Mouse (Mus musculus) lung, postnatal 14 days (tissue): Measurements from ENCODE around the gene Cat.

Experiments used
- DNase-seq: peaks from one replicate; pipeline ENCODE4 v3.0.0; 2021

Cat gene

DNA sequence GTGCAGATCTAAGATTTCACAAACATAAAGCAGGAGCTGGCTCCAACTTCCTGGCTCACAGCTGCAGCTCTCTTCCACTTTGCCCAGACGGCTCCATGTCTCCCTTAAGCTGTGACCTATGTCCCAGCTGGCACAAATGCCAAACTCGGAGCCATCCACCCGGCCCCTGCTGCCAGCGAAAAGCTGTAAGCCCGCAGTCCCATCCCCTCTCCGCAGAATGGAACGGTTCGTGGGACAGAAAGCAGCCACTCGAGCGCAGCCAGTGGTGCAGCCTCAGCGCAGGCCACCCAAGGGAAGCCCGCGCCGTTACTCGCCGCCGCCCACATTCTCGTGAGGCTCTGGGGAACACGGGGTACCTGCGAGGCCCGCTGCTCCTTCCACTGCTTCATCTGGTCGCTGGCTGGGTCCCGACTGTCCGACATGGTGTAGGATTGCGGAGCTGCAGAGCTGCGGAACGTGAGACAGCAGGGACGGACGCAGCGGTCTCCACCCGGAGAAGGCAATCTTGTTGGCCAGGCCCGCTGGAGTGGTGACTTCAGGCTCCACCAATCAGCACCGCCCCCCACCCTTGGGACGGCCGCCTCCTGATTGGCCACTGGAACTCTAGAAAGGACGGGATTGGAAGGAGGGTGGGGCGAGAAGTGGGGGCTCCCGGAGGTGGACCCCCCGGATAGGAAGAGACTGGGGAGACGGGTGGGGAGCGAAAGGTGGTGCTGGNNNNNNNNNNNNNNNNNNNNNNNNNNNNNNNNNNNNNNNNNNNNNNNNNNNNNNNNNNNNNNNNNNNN lies at the start of gene Cat:
Gene Cat, minus strand, starts transcription at position 544 of the 785 bp plus-strand sequence.
- peak; percentile 97 for DNase-seq

DNA sequence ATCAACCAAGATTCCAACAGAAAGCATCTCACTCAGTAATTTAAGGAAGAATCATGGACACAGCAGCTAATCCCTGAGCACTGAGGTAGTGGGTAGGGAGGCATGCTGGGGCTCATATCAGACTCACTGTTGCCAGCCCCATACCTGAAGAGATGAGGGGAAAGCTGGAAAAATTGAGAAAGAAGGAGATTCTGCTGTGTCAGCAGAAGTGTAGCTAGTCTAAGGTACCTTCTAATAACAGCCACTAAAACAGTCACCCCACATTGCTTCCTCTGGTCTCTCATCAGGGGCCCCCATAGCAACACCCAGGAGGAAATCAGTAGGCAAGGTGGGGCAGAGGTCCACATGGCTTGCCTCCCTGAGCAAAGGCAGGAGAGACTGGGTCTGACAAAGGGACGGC lies 40.6 kb upstream of the Cat start:
- no peak for DNase-seq

DNA sequence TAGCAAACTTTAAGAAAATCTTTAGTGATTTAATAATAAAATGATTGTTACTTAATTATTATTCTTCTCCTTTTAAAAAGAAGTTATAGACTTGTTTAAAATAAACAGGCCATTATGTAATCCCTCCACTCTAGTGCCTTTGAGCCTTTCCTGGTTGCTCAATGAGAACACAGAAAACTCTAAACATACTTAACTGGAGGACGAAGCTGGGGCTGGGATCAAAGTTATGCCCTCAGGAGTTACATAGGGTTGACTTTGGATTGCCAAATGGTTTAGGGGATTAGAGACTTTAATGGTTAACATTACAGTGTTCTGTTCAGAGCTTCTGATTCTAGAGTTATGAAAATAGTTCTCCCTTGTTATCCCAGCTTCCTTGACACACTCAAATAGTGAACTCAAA lies 31.5 kb upstream of the Cat start:
- DNase-seq: no peak

DNA sequence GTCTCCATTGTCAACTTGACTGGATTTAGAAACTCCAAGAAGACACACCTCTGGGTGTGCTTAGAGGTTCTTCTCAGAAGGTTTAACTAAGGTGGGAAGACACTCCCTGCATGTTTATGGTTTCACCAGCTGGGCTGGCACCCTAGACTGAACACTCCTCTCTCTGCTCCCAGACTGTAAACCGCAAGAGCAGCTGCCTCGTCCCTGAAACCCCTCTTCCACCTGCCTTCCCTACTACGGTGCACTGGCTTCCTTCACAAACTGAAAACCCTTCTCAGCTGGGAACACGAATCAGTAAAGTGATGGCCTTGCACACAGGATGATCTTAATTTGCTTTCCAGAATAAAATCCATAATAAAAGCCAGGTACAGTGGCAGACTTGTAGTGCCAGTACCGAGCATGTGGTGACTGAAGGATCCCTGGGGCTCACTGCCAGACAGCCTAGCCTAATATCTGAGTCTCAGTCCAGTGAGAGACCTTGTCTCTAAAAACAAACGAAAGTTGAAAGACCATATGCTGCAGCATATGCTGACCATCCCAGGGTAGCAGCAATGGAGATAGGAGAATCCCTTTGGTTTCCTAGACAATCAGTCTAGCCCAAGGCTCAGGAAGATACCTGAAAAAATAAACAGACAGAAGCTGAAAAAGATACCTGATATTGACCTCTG lies 30.7 kb upstream of the Cat start:
- DNase-seq: no peak

DNA sequence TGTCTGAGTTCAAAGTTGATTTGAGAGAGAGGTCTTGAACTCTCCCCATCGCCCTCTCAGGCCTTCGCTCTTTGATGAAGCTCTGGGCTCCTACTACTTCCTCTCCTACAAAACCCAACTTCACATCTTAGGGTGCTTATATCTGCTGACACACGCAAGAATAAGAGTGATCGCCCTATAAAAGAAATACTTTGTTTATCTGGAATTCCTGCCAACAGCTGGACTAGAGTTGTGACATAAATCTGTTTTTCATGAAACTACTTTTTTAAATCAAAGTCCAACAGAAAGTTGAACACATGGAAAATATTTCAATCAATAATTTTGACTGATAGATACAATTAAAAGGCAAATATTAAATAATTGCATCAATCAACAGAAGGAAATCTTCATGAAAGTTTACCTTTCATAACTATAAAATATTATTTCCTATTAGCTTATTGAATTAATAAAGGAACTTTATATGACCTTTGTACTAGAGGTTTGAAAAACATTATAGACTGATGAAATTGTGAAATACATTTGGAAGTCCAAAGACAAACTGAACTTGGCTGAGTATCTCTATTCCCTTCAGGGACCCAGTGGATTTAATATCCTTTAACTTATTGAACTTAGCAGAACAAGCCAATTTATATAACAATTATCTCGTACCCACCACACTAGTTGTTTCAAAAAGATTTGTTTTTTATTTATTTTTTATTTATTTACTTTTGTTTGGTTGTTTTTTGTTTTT lies 27.3 kb upstream of the Cat start:
- no peak for DNase-seq

DNA sequence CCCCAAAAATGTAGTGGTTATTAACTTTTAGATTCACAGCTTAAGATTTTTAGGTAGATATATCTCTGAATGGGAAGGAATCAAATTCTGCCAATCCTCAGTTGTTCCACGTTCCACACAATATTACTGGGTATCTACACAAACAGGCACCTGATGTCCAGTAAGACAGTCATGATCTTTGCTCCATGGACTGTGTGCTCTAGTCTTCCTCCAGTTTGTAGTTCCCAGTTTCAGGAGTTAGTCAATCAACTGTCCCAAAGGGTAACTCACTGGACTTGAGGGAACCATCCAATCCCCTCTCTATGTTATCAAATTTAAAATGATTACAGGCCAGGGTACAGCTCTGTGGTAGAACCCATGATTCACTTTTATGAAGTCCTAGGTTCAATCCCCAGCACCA lies 26.7 kb upstream of the Cat start:
- no peak for DNase-seq

DNA sequence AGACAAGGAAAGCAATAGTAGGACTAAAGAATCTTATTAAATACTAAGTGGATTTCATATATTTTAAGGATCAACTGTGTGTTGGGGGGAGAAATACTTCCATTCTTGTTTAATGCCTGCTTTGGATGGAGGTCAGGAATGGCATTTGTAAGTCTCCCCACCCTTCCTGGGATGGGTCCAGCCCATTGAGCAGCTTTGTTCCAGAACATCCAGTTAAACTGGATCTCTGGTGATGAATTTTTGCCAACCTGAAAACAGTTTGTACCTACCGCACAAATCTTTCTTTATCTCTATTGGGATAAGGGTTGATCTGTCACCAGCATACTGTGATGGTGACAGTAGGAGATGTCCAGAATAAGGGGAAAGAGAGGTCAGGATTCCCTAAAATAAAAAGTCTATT lies 26.1 kb upstream of the Cat start:
- no peak for DNase-seq

DNA sequence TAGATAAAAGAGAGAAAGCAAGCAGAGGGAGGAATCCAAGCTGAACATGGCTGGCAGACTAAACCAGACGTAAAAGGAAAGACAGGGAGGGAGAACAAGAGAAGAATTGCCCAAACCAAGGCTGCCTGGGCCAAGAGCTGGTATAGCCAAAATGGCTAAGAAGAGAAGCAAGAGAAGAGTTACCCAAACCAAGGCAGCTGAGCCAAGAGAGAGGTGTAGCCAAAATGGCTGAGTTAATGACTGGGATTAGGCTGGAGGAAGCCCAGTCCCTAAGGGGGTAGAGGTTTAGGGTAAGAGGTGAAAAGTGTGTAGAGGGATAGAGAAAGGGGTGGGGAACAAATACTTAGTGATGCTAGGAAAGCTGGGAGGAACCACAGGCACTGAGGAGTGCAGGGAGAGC lies 22.7 kb upstream of the Cat start:
- DNase-seq: no peak

DNA sequence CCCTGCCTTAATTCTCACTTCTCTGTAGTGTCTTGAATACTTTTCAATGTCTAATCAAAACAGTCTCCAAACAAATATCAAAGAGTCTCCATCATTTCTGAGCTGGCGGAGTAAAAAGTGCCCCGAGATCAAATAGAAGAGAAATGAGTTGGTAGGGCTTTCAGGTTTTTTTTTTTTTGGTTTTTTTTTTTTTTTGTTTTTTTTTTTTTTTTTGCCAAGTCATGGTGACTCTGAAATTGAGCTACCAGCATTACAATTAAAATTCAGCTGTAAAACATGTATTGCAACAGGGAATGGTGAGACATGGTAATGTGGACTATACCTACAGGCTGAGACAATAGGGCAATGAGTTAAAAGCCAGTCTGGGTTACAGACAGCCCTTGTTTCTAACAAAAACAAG lies 21.0 kb upstream of the Cat start:
- no peak for DNase-seq

DNA sequence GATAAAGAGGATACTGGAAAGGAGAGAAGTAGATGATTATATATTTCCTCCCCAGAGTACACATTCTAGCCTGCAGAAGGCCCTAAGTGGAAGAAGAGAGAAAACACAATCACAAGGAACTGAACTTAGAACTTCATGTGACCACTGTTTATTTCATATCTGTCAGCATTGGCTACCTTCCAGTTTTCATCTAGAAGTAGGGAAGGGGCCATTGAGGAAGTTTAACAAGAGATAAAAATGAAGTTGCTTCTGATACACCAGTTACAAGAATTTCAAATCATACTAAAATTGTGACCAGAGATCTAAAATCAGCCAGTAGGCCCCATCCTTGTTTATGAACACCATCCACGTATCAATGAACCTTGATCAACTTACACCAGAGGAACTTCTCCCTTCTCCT lies 19.5 kb upstream of the Cat start:
- DNase-seq: no peak

DNA sequence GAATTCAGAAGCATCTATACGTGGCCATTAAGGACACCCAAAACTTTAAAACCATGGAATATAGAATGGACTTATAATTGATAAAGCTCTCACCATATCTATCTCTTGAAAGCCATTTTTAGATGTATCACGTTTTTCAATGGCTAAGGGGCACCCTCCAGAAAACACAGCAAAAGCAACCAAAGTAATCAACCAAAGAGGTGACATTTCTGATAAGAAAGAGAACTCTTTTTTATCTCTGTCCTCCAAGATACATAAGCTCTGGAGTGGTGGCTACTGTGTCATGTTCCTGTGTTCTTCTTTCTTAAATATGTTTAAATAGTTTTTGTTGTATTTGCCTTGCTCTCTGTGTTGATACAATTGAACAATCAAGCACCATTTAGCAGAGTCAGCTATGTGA lies 15.8 kb upstream of the Cat start:
- no peak for DNase-seq

DNA sequence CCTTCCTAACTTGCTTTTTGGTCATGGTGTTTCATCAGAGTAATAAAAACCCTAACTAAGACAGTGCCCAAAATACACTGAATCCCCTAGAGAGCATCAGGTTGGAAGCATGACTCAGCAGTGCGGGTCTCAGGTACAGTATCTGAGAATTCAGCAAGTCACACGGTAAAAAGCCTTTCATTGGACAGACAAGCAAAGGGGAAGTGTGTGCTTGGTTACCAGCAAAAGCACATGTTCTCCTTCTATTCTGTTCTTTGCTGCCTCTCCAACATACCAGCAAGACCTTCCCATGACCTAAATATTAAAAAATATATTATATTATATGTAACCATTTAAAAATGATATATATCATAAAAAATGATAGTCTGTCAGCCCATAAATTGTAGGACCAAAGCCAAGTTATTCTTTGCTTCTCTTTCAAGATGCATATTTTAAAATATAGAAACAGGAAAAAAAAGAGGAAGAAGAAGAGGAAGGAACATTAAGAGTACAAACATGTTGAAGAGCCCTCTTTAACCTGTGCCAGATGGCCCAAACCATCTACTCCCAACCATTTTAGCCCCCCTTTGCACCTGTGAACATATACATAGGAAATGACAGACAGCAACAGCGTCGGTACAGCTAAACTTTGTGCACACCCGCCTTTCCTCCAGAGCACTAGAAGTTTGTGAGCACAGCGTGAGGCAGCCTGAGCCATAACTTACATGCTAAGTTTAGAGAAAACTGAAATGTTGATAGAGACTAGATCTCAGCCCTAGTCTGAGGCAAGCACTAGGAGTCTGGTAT lies 10.9 kb upstream of the Cat start:
- DNase-seq: no peak

DNA sequence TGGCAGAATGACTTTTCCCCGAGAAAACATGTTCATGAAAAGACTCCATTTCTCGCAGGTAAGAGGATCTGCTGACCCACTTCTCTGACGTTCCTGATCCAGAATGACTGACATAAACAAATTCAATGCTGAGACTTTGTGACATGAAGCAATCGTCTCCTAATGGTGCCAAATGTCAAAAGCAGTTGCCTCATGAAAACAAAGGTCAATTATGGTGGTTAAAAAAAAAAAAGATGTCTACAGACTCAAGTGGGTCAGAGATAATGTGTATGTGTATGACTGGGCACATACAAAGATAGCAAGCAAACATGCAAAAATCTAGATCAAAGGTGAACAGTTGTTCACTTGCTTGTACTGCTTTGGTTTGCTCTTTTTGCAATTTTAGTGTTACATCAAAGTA lies 8.9 kb upstream of the Cat start:
- no peak for DNase-seq

DNA sequence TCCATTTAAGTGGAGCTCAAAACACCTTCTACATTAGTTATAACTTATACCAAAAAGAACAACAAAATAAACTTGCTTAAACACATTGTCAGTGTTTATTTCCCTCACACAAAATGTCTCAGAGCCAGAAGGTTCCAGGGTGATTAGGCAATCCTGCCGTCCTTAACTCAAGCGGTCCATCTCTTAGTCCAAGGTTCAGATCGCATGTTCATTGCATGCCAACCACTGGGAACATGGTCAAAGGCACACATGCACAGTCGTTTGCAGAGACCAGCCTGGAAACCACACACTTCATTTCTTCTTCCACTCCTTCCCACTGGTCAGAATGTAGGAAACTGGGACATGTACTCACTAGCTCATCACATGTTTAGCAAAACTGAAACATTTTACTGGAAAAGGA lies 7.6 kb upstream of the Cat start:
- no peak for DNase-seq

DNA sequence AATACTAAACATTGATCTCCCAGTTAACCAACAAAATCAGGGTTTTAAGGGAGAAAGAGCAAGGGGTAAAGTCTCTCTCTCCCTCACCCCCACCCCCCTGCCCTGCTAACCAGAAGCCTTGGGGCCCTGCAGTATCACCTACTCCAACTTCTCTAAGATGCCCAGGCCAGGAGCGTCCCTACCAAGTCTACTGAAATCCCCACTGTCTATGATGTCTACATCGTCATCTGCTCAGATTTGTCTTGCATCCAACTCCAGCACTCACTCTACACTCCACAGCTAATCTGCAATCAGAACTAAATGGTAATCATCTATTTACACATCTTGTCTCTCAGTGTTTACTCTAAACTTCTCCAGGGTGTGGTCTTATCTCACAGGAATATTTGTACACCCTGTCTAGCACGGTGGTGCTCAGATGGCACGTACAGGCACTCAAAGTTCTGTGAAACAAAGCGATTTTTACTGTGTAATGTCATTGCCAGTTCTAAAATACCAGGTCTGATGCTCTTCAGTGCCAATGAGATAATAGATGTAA lies 907 bp downstream of the Cat start:
- DNase-seq: no peak

DNA sequence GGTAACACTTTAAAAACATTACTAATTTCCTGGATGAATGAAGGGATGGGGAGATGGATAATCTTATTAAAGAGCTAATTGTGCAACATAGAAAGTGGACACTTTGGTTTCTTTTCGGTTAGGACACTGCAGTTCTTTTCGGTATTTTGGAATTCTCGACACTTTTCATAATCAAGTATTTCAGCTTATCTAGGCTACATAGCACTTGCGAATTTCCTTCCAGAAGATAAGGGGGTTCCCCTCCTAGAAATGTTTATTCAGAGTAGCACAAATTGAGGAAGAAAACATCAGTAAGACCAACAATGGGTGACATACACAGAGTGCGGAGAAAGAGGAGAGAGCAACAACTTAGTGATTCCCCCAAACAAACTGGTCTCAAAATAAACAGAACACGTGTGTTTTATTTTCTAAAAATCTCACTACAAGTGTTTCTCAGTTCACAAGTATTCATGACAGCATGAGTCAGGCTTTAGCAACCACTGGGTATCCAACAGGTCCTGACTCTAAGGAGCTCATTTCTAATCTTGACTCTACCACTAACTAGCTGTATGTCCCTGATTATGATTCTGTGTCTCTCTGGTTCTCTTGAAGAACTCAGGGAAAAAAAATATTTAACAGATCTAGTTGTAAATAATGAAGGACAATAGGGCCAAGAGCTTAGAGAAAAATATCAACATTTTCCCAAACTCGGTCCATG lies 1.5 kb downstream of the Cat start:
- no peak for DNase-seq

DNA sequence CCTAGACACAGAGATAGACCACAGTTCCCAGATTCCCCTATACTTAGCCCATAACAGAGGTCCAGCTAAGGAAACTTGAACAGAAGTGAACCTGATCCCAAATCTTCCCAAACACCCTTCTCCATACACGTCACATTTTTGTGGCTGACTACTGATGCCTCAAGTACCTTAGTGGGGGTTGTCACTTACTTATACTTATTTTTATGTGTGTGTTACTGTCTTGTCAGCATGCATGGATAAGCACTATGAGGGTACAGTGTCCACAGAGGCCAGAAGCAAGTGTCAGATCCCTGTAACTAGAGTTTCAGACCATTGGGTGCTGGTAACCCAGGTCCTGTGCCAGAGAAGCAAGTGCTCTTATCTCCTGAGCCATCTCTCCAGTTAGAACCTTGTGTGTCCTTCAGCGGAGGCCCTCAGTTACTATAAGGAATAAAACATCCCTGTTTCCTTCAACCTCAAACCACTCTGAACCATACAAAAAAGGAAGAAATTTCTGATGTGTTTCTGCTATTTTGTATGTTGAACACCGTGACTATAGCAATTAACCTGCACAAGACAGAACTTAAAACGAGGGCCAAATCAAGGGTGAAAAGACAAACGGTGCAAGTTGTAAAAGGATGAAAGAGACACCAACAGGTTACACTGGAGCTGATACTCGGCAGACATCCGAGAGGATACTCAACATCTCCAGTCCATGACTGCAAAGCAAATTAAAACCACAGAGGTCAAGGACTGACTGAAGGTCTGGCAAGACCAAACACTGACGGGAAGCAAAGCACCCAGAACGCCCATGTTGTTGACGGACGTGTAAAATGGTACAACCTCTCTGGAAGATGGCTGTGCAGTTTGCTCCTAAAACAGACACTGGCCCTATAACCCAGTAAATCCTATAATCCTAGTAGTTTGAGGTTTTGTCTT lies 3.4 kb downstream of the Cat start:
- no peak for DNase-seq

DNA sequence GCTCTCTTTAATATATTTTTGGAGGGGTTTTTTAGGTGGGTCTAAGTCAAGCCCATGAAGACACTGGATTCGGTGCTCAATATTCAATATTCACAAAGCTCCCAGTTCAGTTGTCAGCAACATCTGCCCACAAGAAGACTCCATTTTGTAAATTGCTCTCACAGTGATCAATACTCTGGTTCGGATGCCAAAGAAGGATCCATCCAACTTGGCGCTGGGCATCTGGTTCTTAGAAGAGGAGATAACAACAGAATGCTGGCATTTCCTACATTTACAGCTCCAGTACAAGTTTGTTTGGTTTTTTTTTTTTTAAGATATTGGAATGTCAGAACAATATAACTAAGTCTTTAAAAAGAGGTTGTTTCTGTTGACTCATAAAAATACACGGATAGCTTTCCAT lies 4.1 kb downstream of the Cat start:
- DNase-seq: no peak

DNA sequence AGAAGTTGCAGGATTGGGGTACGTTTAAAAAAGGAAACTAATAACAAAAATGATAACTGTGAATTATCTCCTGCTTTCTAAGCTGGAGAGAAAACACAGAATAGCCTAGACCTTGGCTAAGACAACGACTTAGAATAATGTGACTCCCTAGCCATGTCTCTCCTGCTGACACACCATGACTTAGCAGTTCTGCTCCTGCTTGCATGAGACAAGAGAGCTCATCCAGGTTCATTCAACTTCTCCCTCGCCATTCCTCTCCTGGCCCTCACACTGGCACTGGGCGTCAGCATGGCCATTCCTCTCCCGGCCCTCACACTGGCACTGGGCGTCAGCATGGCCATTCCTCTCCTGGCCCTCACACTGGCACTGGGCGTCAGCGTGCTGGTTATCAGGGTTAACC lies 4.7 kb downstream of the Cat start:
- no peak for DNase-seq

DNA sequence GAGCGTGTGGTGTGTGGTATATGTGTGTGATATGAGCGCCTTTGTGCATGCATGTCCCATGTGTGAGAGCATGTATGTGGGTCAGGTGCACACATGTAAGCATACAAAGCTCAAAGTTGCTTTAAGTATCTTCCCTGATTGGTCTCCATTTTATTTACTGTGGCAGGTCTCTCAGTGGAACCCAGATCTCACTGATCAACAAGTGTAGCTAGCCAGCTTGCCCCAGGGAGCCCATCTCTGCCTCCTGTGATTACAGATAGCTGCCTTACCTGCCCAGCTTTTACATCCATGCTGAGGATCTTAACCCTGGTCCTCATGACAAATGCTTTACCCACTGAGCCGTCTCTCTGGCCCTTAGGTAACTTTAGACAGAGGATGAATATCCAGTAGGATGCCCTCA lies 6.6 kb downstream of the Cat start:
- no peak for DNase-seq

DNA sequence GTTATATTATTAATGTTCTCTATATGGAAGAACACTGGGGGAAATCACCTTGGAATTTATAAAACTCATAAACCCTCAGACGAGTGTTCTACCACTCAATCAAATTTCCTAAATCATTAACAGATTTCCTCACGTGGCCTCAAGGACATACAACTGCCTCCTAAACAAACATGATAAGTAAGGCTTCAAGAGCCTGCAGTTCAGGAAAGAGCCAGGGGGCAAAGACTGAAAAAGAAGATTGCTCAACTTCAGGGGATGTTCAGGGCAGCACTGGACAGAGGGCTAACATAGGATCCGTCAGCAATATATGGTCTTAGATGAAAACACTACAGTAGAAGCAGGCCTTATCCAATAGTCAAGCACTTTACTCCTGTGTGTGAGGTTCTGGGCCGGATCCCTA lies 7.5 kb downstream of the Cat start:
- DNase-seq: no peak
